Mouse (Mus musculus) hindbrain, postnatal 0 days (tissue): ENCODE results near the gene Gpr183. TPM values are rescaled to one million over a fixed set of nuclear protein-coding genes. Genes with fewer than 3 reads are reported as not detected.

Experiments
- ATAC-seq: fragments of 200-750 bp; cut with Nextera tagmentation; 2 replicates; pipeline ENCODE4 v1.8.0; 2017; ENCODE audit warnings: mild to moderate bottlenecking, moderate TSS enrichment, moderate library complexity
- DNase-seq: peaks from one replicate; pipeline ENCODE4 v3.0.0-alpha.2; 2015; ENCODE audit warnings: low spot score
- H3K27ac ChIP-seq: fragments of 300-500 bp; sonication (generic); 2 replicates; pipeline ENCODE4 v1.5.1; 2014; ENCODE audit warnings: mild to moderate bottlenecking
- H3K27me3 ChIP-seq: fragments of 300-500 bp; sonication (generic); 2 replicates; pipeline ENCODE4 v1.6.1; 2014; ENCODE audit warnings: low read length, mixed read lengths; ENCODE audit not compliant: insufficient read depth
- H3K36me3 ChIP-seq: fragments of 300-500 bp; sonication (generic); 2 replicates; pipeline ENCODE4 v1.6.1; 2014; ENCODE audit warnings: low read length, mixed read lengths; ENCODE audit not compliant: insufficient read depth
- H3K4me1 ChIP-seq: fragments of 300-500 bp; sonication (generic); 2 replicates; pipeline ENCODE4 v1.6.1; 2014; ENCODE audit warnings: antibody characterized with exemption, low read length, mixed read lengths; ENCODE audit not compliant: insufficient read depth
- H3K4me2 ChIP-seq: fragments of 300-500 bp; sonication (generic); 2 replicates; pipeline ENCODE4 v1.6.1; 2014; ENCODE audit warnings: low read depth, mild to moderate bottlenecking, low read length, moderate library complexity, mixed read lengths
- H3K4me3 ChIP-seq: fragments of 300-500 bp; sonication (generic); 2 replicates; pipeline ENCODE4 v1.5.1; 2014; ENCODE audit warnings: low read length
- H3K9ac ChIP-seq: fragments of 300-500 bp; sonication (generic); replicated peaks from 2 replicates; pipeline ENCODE4 v1.6.1; 2014; ENCODE audit warnings: mild to moderate bottlenecking, low read length, moderate library complexity, mixed read lengths
- H3K9me3 ChIP-seq: fragments of 300-500 bp; sonication (generic); 2 replicates; pipeline ENCODE4 v1.6.1; 2016; ENCODE audit warnings: low read length, mixed read lengths
- CTCF ChIP-seq: IDR thresholded peaks from 2 replicates; pipeline ENCODE4 v1.5.1; 2016; ENCODE audit warnings: antibody characterized with exemption, control low read depth, low read depth
- WGBS: fragments of 180-500 bp; shearing (Covaris S2); extraction: QIAGEN DNeasy Blood & Tissue Kit; methylation state at CpG from one replicate; pipeline ENCODE4 v1.1.7; 2014; 5-methylcytosine and 5-hydroxymethylcytosine counted together
- polyA plus RNA-seq: library from polyadenylated mRNA; unstranded; fragments of >200 nt; fragmentation: Nextera tagmentation; extraction: Ambion mirVana; gene quantifications from 2 replicates; pipeline ENCODE4 v1.2.1, GENCODE M21; 2015
- total RNA-seq: library from RNA; depleted of rRNA; stranded (reverse); fragments of >200 nt; gene quantifications from 2 replicates; pipeline ENCODE4 v1.2.3, GENCODE M21; 2014

Gpr183 gene
- total and polyA plus RNA-seq, 2 experiments from 2014 or later: 0.56 to 1.3 TPM

- H3K9ac ChIP-seq: no peak overlapping the region
- DNase-seq (no peak), ATAC-seq (no peak)
- 91% methylated on average over 7 of the region's 7 CpGs for WGBS
- no peak overlapping the region for H3K27ac ChIP-seq
- peaks cover 12% of the 10 kb centered on the region; the same call in 1 of the 2 replicates for H3K36me3 ChIP-seq
- H3K9me3 ChIP-seq: no peaks in the 10 kb centered on the region
- no peaks in the 10 kb centered on the region for H3K27me3 ChIP-seq
- H3K4me3 ChIP-seq: no peak overlapping the region
- no peaks in the 10 kb centered on the region for H3K4me1 ChIP-seq
- no peak for TF ChIP-seq CTCF
- H3K4me2 ChIP-seq: no peak overlapping the region
Measured at GRCm38 (mm10) chr14:121994846-121995556, 30.0 kb upstream of the Gpr183 start.

- Histone ChIP-seq H3K36me3 (peaks cover 12% of the 10 kb centered on the region; the same call in 1 of the 2 replicates), H3K9me3 (no peaks in the 10 kb centered on the region), H3K9ac (no peak overlapping the region), H3K4me2 (no peak overlapping the region), H3K27me3 (no peaks in the 10 kb centered on the region), H3K4me3 (no peak overlapping the region), H3K4me1 (no peaks in the 10 kb centered on the region), H3K27ac (no peak overlapping the region)
- DNase-seq (no peak), ATAC-seq (no peak)
- no peak for TF ChIP-seq CTCF
- WGBS: 93% methylated on average over 17 of the region's 17 CpGs
Measured at GRCm38 (mm10) chr14:121994171-121994700, 29.2 kb upstream of the Gpr183 start.

- H3K36me3 ChIP-seq: peaks cover 12% of the 10 kb centered on the region; the same call in 1 of the 2 replicates
- H3K27ac ChIP-seq: no peak overlapping the region
- no peak for TF ChIP-seq CTCF
- no peaks in the 10 kb centered on the region for H3K4me1 ChIP-seq
- DNase-seq (no peak), ATAC-seq (no peak)
- no peak overlapping the region for H3K9ac ChIP-seq
- H3K9me3 ChIP-seq: no peaks in the 10 kb centered on the region
- H3K4me2 ChIP-seq: no peak overlapping the region
- H3K27me3 ChIP-seq: no peaks in the 10 kb centered on the region
- WGBS: 96% methylated on average over 4 of the region's 4 CpGs
- no peak overlapping the region for H3K4me3 ChIP-seq
Measured at GRCm38 (mm10) chr14:121993616-121994015, 28.6 kb upstream of the Gpr183 start.

DNA sequence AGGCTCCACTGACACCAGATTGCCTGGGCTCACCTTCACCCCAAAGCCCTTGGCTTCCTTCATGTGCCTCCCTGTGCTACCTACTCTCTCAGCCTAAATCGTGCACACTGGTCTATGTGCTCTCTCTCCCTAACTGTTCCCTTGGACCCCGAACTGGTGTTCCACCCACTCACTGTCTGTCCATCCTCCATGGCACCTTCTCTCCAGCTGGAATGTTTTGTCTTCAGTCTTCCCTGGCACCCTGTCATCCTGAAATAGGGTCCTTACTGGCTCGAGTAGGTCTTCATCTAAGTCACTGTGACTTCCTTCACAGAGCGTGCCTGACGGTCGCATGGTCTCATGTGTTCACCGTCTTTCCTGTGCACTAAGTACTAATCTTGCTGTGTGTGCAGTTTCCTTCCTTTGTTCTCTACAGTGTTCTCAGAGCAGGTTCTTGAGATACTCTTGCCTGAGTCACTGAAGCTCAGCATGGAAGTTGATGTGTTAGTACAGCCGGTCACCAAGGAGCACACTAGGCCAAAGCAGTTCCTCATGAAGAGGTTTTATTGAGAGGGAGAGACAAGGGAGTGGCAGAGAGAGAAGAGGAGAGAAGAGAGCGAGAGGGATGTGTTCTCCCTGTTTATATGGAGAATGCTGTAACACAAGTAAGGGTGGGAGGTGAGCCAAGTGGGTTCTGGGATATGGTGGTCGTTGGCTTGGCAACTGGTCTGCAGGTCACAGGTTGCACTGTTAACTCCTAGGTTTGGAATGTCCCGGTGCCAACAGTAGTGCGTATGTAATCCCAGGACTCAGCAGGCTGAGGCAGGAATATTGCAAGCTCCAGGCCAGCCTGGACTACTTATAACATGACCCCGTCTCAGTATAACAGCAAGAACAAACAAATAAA lies 27.6 kb upstream of the Gpr183 start:
- 85% methylated on average over 13 of the region's 13 CpGs for WGBS
- Histone ChIP-seq H3K4me2 (no peak overlapping the region), H3K27me3 (no peaks in the 10 kb centered on the region), H3K4me3 (no peak overlapping the region), H3K9me3 (no peaks in the 10 kb centered on the region), H3K36me3 (peaks cover 12% of the 10 kb centered on the region; the same call in 1 of the 2 replicates), H3K27ac (no peak overlapping the region), H3K4me1 (no peaks in the 10 kb centered on the region), H3K9ac (no peak overlapping the region)
- DNase-seq (no peak), ATAC-seq (no peak)
- TF ChIP-seq CTCF: no peak

- H3K9ac ChIP-seq: no peak overlapping the region
- DNase-seq (no peak), ATAC-seq (no peak)
- no peak for TF ChIP-seq CTCF
- no peaks in the 10 kb centered on the region for H3K27me3 ChIP-seq
- H3K4me1 ChIP-seq: no peaks in the 10 kb centered on the region
- no peak overlapping the region for H3K4me2 ChIP-seq
- H3K4me3 ChIP-seq: no peak overlapping the region
- no peak overlapping the region for H3K27ac ChIP-seq
- H3K36me3 ChIP-seq: peaks cover 12% of the 10 kb centered on the region; the same call in 1 of the 2 replicates
- no peaks in the 10 kb centered on the region for H3K9me3 ChIP-seq
Measured at GRCm38 (mm10) chr14:121991921-121992320, 26.9 kb upstream of the Gpr183 start.

DNA sequence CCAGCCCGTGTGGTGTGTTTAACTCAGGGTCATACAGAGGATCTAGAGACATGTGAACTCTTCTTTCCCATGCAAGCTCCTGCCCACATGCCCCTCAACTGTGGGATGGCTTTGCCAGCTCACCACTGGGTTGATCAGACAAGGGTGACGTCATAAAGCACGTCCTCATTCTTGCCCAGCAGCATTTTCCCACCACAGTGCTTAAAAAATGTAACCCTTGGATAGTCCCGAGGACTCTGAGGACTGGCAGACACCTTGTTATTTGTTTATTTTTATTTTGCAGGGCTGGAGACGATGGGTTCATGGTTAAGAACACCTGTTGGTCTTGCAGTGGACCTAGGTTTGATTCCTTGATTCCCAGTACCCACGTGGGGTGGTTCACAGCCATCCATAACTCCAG lies 25.9 kb upstream of the Gpr183 start:
- Histone ChIP-seq H3K9me3 (no peaks in the 10 kb centered on the region), H3K9ac (no peak overlapping the region), H3K27ac (no peak overlapping the region), H3K27me3 (no peaks in the 10 kb centered on the region), H3K4me1 (no peaks in the 10 kb centered on the region), H3K4me2 (no peak overlapping the region), H3K4me3 (no peak overlapping the region), H3K36me3 (peaks cover 12% of the 10 kb centered on the region; the same call in 1 of the 2 replicates)
- DNase-seq (no peak), ATAC-seq (no peak)
- TF ChIP-seq CTCF: no peak
- WGBS: 93% methylated on average over 6 of the region's 6 CpGs
